Mouse (Mus musculus): Measurements from ENCODE around the gene Ear1.
"Not testable (repeated sequence)": the region's sequence is repeated elsewhere in the genome, so short reads cannot be mapped to it uniquely, and the experiment has no call there.

DNA sequence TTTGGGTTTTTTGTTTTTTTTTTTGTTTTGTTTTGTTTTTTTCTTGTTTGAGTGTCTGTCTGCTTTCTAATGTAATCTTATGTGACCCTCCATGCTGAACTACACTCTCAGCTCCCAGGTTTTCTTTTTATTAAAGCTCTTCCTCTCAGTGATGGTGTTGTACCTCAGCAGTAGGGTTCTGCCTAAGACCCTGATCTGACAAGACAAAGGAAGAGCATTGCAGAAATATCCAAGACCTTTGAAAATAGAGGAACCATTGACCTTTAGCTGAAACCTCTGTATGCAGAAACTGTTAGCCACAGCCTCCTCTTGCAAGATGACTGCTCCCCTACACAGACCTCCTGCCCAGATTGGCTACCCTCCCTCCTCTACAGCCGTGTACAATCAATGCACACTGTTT, 10.9 kb upstream of the Ear1 start:
- not testable (repeated sequence) for TF ChIP-seq EP300, CTCF (IDR thresholded peaks at IDR 0.05; ENCODE audit: low read depth)

Data from liver, embryonic 14.5 days (tissue).